Mouse (Mus musculus): Measurements from ENCODE around the gene Vwf. TPM values are rescaled to one million over a fixed set of nuclear protein-coding genes. Genes with fewer than 3 reads are reported as not detected.

The Vwf gene
- total and polyA plus RNA-seq, 2 experiments = 4.9 to 9.0 TPM

DNA sequence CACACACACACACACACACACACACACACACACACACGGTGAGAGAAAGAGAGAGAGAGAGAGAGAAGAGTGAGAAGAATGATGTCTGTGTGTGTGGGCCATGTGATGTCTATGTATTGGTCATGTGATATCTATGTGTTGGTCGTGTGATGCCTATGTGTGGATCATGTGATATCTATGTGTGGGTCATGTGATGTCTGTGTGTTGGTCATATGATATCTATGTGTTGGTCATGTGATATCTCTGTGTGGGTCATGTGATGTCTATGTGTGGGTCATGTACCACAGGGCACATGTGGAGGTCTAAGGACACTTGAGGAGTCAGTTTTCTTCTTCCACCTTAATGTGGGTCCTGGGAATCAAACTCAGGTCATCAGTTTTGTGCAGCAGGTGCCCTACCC is 33.3 kb downstream of the Vwf start:
- H3K79me2 ChIP-seq (ENCODE audit: control insufficient read depth, insufficient read depth, low read length) = no peaks in the 10 kb centered on the region
- 91% methylated on average over 2 of the region's 2 CpGs for WGBS
- H3K9ac ChIP-seq (ENCODE audit: low read depth, low read length) = no peak overlapping the region
- no peak for DNase-seq (ENCODE audit: extremely low read depth, low read depth, low spot score)
- no peak overlapping the region for H3K27ac ChIP-seq (replicated peaks; ENCODE audit: insufficient read depth, low read depth, low read length)
- no peak for TF ChIP-seq CTCF (IDR thresholded peaks at IDR 0.05; ENCODE audit: low read depth, low read length)
- TF ChIP-seq POLR2A (IDR thresholded peaks at IDR 0.05; ENCODE audit: extremely low read depth, insufficient read depth, low read length) = no peak
- 0 out of 2 replicates have a peak, but pooled peaks cover 4% of the 10 kb centered on the region for H3K4me1 ChIP-seq (ENCODE audit: control insufficient read depth, insufficient read depth, low read length)
- H3K4me3 ChIP-seq (ENCODE audit: insufficient read depth, low read depth, low read length) = no peak overlapping the region
- H3K27me3 ChIP-seq (ENCODE audit: control insufficient read depth, insufficient read depth, low read length) = no peaks in the 10 kb centered on the region
- H3K36me3 ChIP-seq (ENCODE audit: control insufficient read depth, insufficient read depth, low read length) = no peaks in the 10 kb centered on the region

DNA sequence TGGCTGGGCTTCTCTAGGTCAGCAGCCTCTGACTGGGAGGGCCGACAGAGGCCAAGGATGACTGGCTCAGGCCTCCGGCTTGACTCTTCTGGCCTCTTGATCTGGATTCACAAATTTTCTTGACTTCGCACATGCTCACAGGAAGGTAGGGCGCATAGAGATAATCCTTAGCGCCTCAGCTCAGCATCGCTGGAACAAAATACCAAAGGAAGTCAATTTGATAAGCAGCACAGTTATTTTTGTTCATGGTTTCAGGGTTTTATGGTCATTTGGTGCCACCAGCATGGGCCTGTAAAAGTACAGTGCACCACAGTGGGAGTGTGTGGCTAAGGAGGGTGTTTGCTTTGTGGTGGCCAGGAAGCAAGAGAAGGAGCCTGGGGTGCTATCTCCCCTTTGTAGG is 37.1 kb downstream of the Vwf start:
- H3K27ac ChIP-seq (replicated peaks; ENCODE audit: insufficient read depth, low read depth, low read length) = no peak overlapping the region
- H3K27me3 ChIP-seq (ENCODE audit: control insufficient read depth, insufficient read depth, low read length) = no peaks in the 10 kb centered on the region
- WGBS = 73% methylated on average over 6 of the region's 6 CpGs
- H3K9ac ChIP-seq (ENCODE audit: low read depth, low read length) = no peak overlapping the region
- TF ChIP-seq CTCF (IDR thresholded peaks at IDR 0.05; ENCODE audit: low read depth, low read length) = no peak
- TF ChIP-seq POLR2A (IDR thresholded peaks at IDR 0.05; ENCODE audit: extremely low read depth, insufficient read depth, low read length) = no peak
- no peaks in the 10 kb centered on the region for H3K4me1 ChIP-seq (ENCODE audit: control insufficient read depth, insufficient read depth, low read length)
- no peak for DNase-seq (ENCODE audit: extremely low read depth, low read depth, low spot score)
- H3K4me3 ChIP-seq (ENCODE audit: insufficient read depth, low read depth, low read length) = no peak overlapping the region
- H3K36me3 ChIP-seq (ENCODE audit: control insufficient read depth, insufficient read depth, low read length) = no peaks in the 10 kb centered on the region
- no peaks in the 10 kb centered on the region for H3K79me2 ChIP-seq (ENCODE audit: control insufficient read depth, insufficient read depth, low read length)

DNA sequence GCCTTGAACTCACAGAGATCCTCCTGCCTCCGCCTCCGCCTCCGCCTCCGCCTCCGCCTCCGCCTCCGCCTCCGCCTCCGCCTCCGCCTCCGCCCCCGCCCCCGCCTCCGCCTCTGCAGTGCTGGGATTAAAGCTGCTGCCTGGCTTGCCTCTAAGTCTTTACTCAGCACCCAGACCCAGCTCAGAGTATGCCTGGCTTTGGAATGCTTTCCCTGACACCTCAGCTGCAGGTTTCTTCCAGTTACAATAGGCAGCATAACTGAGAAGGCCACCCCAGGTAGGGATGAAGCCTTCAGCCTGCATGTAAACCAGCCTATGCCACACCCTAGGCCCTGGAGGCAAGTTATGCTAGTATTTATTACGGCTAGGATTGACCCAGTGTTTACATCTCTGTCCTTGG is 37.7 kb downstream of the Vwf start:
- Histone ChIP-seq H3K4me3 (ENCODE audit: insufficient read depth, low read depth, low read length) (no peak overlapping the region), H3K4me1 (ENCODE audit: control insufficient read depth, insufficient read depth, low read length) (no peaks in the 10 kb centered on the region), H3K36me3 (ENCODE audit: control insufficient read depth, insufficient read depth, low read length) (no peaks in the 10 kb centered on the region), H3K9ac (ENCODE audit: low read depth, low read length) (no peak overlapping the region), H3K27ac (replicated peaks; ENCODE audit: insufficient read depth, low read depth, low read length) (no peak overlapping the region), H3K27me3 (ENCODE audit: control insufficient read depth, insufficient read depth, low read length) (no peaks in the 10 kb centered on the region), H3K79me2 (ENCODE audit: control insufficient read depth, insufficient read depth, low read length) (no peaks in the 10 kb centered on the region)
- no peak for DNase-seq (ENCODE audit: extremely low read depth, low read depth, low spot score)
- 97% methylated on average over 15 of the region's 15 CpGs for WGBS
- TF ChIP-seq CTCF (IDR thresholded peaks at IDR 0.05; ENCODE audit: low read depth, low read length) (no peak), POLR2A (IDR thresholded peaks at IDR 0.05; ENCODE audit: extremely low read depth, insufficient read depth, low read length) (no peak)

DNA sequence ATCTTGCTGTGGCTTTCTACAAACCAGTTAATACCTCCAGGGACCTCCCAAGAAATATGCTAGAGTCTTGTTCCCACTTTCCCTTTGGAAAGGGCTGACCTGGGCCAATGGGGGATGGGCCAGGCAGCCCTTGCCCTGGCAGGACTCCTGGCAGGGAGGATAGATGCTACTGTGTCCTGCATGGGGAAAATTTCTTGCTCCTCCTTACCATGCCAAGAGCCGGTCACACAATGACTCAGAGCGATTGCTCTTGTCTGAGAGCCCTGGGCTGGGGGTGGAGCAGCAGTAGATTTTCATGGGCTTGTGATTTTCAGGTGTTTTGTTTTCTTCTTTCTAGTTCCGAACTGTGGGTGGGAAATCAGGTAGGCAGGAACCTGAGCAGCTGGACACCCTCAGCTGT is 39.0 kb downstream of the Vwf start:
- Histone ChIP-seq H3K27ac (replicated peaks; ENCODE audit: insufficient read depth, low read depth, low read length) (no peak overlapping the region), H3K27me3 (ENCODE audit: control insufficient read depth, insufficient read depth, low read length) (no peaks in the 10 kb centered on the region), H3K79me2 (ENCODE audit: control insufficient read depth, insufficient read depth, low read length) (no peaks in the 10 kb centered on the region), H3K36me3 (ENCODE audit: control insufficient read depth, insufficient read depth, low read length) (no peaks in the 10 kb centered on the region), H3K4me3 (ENCODE audit: insufficient read depth, low read depth, low read length) (no peak overlapping the region), H3K4me1 (ENCODE audit: control insufficient read depth, insufficient read depth, low read length) (no peaks in the 10 kb centered on the region), H3K9ac (ENCODE audit: low read depth, low read length) (no peak overlapping the region)
- TF ChIP-seq CTCF (IDR thresholded peaks at IDR 0.05; ENCODE audit: low read depth, low read length) = no peak
- TF ChIP-seq POLR2A (IDR thresholded peaks at IDR 0.05; ENCODE audit: extremely low read depth, insufficient read depth, low read length) = no peak
- 93% methylated on average over 3 of the region's 3 CpGs for WGBS
- no peak for DNase-seq (ENCODE audit: extremely low read depth, low read depth, low spot score)

- 89% methylated on average over 4 of the region's 4 CpGs for WGBS
- peak; percentile 11 for DNase-seq (ENCODE audit: extremely low read depth, low read depth, low spot score)
- TF ChIP-seq POLR2A (IDR thresholded peaks at IDR 0.05; ENCODE audit: extremely low read depth, insufficient read depth, low read length) (no peak), CTCF (IDR thresholded peaks at IDR 0.05; ENCODE audit: low read depth, low read length) (no peak)
- Histone ChIP-seq H3K4me1 (ENCODE audit: control insufficient read depth, insufficient read depth, low read length) (no peaks in the 10 kb centered on the region), H3K27me3 (ENCODE audit: control insufficient read depth, insufficient read depth, low read length) (no peaks in the 10 kb centered on the region), H3K27ac (replicated peaks; ENCODE audit: insufficient read depth, low read depth, low read length) (no peak overlapping the region), H3K79me2 (ENCODE audit: control insufficient read depth, insufficient read depth, low read length) (no peaks in the 10 kb centered on the region), H3K36me3 (ENCODE audit: control insufficient read depth, insufficient read depth, low read length) (no peaks in the 10 kb centered on the region), H3K4me3 (ENCODE audit: insufficient read depth, low read depth, low read length) (no peak overlapping the region), H3K9ac (ENCODE audit: low read depth, low read length) (no peak overlapping the region)
Measured at GRCm38 (mm10) chr6:125586042-125586566, 39.5 kb downstream of the Vwf start.

DNA sequence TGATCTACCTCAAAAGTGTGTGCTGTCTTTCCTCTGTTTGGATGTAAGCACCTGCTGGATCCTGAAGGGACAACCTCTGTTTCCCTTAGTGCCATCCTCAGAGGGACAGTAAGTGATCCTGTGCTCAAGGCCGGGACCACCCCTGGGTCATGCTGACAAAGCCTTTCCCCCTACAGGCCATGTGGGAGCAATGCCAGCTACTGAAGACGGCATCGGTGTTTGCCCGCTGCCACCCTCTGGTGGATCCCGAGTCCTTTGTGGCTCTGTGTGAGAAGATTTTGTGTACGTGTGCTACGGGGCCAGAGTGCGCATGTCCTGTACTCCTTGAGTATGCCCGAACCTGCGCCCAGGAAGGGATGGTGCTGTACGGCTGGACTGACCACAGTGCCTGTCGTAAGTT is 41.7 kb downstream of the Vwf start:
- Histone ChIP-seq H3K27me3 (ENCODE audit: control insufficient read depth, insufficient read depth, low read length) (no peaks in the 10 kb centered on the region), H3K36me3 (ENCODE audit: control insufficient read depth, insufficient read depth, low read length) (no peaks in the 10 kb centered on the region), H3K79me2 (ENCODE audit: control insufficient read depth, insufficient read depth, low read length) (no peaks in the 10 kb centered on the region), H3K27ac (replicated peaks; ENCODE audit: insufficient read depth, low read depth, low read length) (no peak overlapping the region), H3K9ac (ENCODE audit: low read depth, low read length) (no peak overlapping the region), H3K4me3 (ENCODE audit: insufficient read depth, low read depth, low read length) (no peak overlapping the region), H3K4me1 (ENCODE audit: control insufficient read depth, insufficient read depth, low read length) (peaks cover 2% of the 10 kb centered on the region; the same call in 1 of the 2 replicates)
- 93% methylated on average over 12 of the region's 12 CpGs for WGBS
- no peak for DNase-seq (ENCODE audit: extremely low read depth, low read depth, low spot score)
- no peak for TF ChIP-seq POLR2A (IDR thresholded peaks at IDR 0.05; ENCODE audit: extremely low read depth, insufficient read depth, low read length)
- TF ChIP-seq CTCF (IDR thresholded peaks at IDR 0.05; ENCODE audit: low read depth, low read length) = 0 out of 2 replicates have a peak, but pooled peaks have one; percentile 10
